ENCODE assay signal across 8 mouse cellular contexts in genomic region chr3:93493992-93494391, GRCm38 (mm10). TPM values are rescaled to one million over a fixed set of nuclear protein-coding genes. Genes with fewer than 3 reads are reported as not detected.
DNase-seq lines count a peak whose midpoint lies in the region; ATAC-seq lines count a peak whose summit lies in the region.

No protein-coding gene starts in this region.

- H3K4me3 ChIP-seq in heart, embryonic 16.5 days (ENCODE audit: low read length): no peak overlapping the region
- H3K4me3 ChIP-seq in liver, embryonic 11.5 days (ENCODE audit: low read depth, low read length): no peak overlapping the region

- no peaks in the 10 kb centered on the region for H3K27me3 ChIP-seq in heart, embryonic 16.5 days (ENCODE audit: control insufficient read depth, insufficient read depth, low read length)
- no peaks in the 10 kb centered on the region for H3K27me3 ChIP-seq in liver, embryonic 11.5 days (replicated peaks; ENCODE audit: control insufficient read depth, insufficient read depth, low read length)

- ATAC-seq in heart, embryonic 16.5 days (replicated peaks; ENCODE audit: extremely low read depth, insufficient read depth, low FRiP score): peak; percentile 23; the same call in 1 of the 2 replicates
- peak; percentile 74 for ATAC-seq in liver, embryonic 11.5 days (replicated peaks; ENCODE audit: low FRiP score)

- H3K4me1 ChIP-seq in heart, embryonic 16.5 days (ENCODE audit: control insufficient read depth, insufficient read depth, low read length): no peaks in the 10 kb centered on the region
- H3K4me1 ChIP-seq in liver, embryonic 11.5 days (replicated peaks; ENCODE audit: control insufficient read depth, insufficient read depth, low read length): no peaks in the 10 kb centered on the region

- H3K4me2 ChIP-seq in heart, embryonic 16.5 days (ENCODE audit: low read depth, low read length): no peak overlapping the region
- no peak overlapping the region for H3K4me2 ChIP-seq in liver, embryonic 11.5 days

- H3K36me3 ChIP-seq in heart, embryonic 16.5 days (ENCODE audit: control insufficient read depth, insufficient read depth): no peaks in the 10 kb centered on the region
- H3K36me3 ChIP-seq in liver, embryonic 11.5 days (ENCODE audit: control insufficient read depth, insufficient read depth, low read length): no peaks in the 10 kb centered on the region

- peak; percentile 72 for DNase-seq in CD4-positive helper T cell, adult 2 months (ENCODE audit: low read depth, low spot score)
- DNase-seq in adrenal gland, adult 18-20 months (ENCODE audit: low spot score in 2 of 2): peak; percentile 21 to 26
- DNase-seq in embryo, embryonic 11 days: peak; percentile 83
- peak; percentile 69 for DNase-seq in kidney, postnatal 10 days
- no peak for DNase-seq in liver, embryonic 11.5 days (ENCODE audit: low spot score)
- DNase-seq in neural tube, embryonic 10.5 days (ENCODE audit: extremely low spot score, low spot score): peak; percentile 45
- DNase-seq in thymus, postnatal 0 days (ENCODE audit: low spot score): peak; percentile 78

- no peaks in the 10 kb centered on the region; the same call in 1 of the 2 replicates for H3K9me3 ChIP-seq in heart, embryonic 16.5 days (replicated peaks; ENCODE audit: control insufficient read depth, low read length)
- H3K9me3 ChIP-seq in liver, embryonic 11.5 days (ENCODE audit: control insufficient read depth, low read length): no peaks in the 10 kb centered on the region

- H3K9ac ChIP-seq in heart, embryonic 16.5 days (ENCODE audit: low read length): no peak overlapping the region
- H3K9ac ChIP-seq in liver, embryonic 11.5 days (ENCODE audit: low read depth, low read length): no peak overlapping the region

- H3K27ac ChIP-seq in heart, embryonic 16.5 days (ENCODE audit: low read length): no peak overlapping the region
- no peak overlapping the region for H3K27ac ChIP-seq in liver, embryonic 11.5 days (ENCODE audit: low read depth, low read length)

- WGBS in heart, embryonic 16.5 days: under 1% methylated on average over 4 of the region's 4 CpGs
- 2% methylated on average over 4 of the region's 4 CpGs for WGBS in liver, embryonic 11.5 days

RNA-seq across cellular contexts. Expression of gene Tchhl1, which starts 25.4 kb away (rescaled TPM):
- 1 to 10 TPM in 1 of 2 experiments, not detected in 1; 1.3 TPM for total RNA-seq in adrenal gland, adult 18-20 months (2021)
- not detected in 2 replicates for polyA plus RNA-seq in heart, embryonic 16.5 days (2015; fragmentation: Nextera tagmentation; extraction: Ambion mirVana)
- not detected in 2 replicates for polyA plus RNA-seq in liver, embryonic 11.5 days (2014; fragmentation: Nextera tagmentation; extraction: Ambion mirVana)
- 0.08 TPM in 1 of 2 replicates, not detected in the other for polyA plus RNA-seq in thymus, postnatal 0 days (2015; fragmentation: Nextera tagmentation; extraction: Ambion mirVana)

RNA-seq across cellular contexts. Expression of gene S100a11, which starts 26.3 kb away (rescaled TPM):
- total RNA-seq in adrenal gland, adult 18-20 months (2021): 100 to 1,000 TPM; 207 to 349 TPM
- 709 and 778 TPM in 2 replicates for polyA plus RNA-seq in heart, embryonic 16.5 days (2015; fragmentation: Nextera tagmentation; extraction: Ambion mirVana)
- 202 and 245 TPM in 2 replicates for polyA plus RNA-seq in liver, embryonic 11.5 days (2014; fragmentation: Nextera tagmentation; extraction: Ambion mirVana)
- 1,245 and 1,274 TPM in 2 replicates for polyA plus RNA-seq in thymus, postnatal 0 days (2015; fragmentation: Nextera tagmentation; extraction: Ambion mirVana)

RNA-seq across cellular contexts. Expression of gene Tchh, which starts 51.9 kb away (rescaled TPM):
- total RNA-seq in adrenal gland, adult 18-20 months (2021): 1 to 10 TPM in 1 of 2 experiments, under 1 TPM in 1; 0.10 to 1.0 TPM
- polyA plus RNA-seq in heart, embryonic 16.5 days (2015; fragmentation: Nextera tagmentation; extraction: Ambion mirVana): 0.70 and 0.86 TPM in 2 replicates
- 0.11 and 0.53 TPM in 2 replicates for polyA plus RNA-seq in liver, embryonic 11.5 days (2014; fragmentation: Nextera tagmentation; extraction: Ambion mirVana)
- 0.98 and 1.0 TPM in 2 replicates for polyA plus RNA-seq in thymus, postnatal 0 days (2015; fragmentation: Nextera tagmentation; extraction: Ambion mirVana)
